Mouse (Mus musculus): ENCODE data around the gene Zdhhc4.

Zdhhc4 gene

GRCm38 (mm10) chr5:143301296-143301695 lies 27.8 kb downstream of the Zdhhc4 start:
- TF ChIP-seq GATA4 (IDR thresholded peaks at IDR 0.05; ENCODE audit: insufficient replicate concordance, low read length), result no peak

- no peak for TF ChIP-seq GATA4 (IDR thresholded peaks at IDR 0.05; ENCODE audit: insufficient replicate concordance, low read length)
Observed at GRCm38 (mm10) chr5:143299686-143300085, 29.4 kb downstream of the Zdhhc4 start.

GRCm38 (mm10) chr5:143298391-143298790 lies 30.7 kb downstream of the Zdhhc4 start:
- TF ChIP-seq GATA4 (IDR thresholded peaks at IDR 0.05; ENCODE audit: insufficient replicate concordance, low read length), result no peak

GRCm38 (mm10) chr5:143297986-143298385 lies 31.1 kb downstream of the Zdhhc4 start:
- no peak for TF ChIP-seq GATA4 (IDR thresholded peaks at IDR 0.05; ENCODE audit: insufficient replicate concordance, low read length)

GRCm38 (mm10) chr5:143295330-143295729 lies 33.7 kb downstream of the Zdhhc4 start:
- TF ChIP-seq GATA4 (IDR thresholded peaks at IDR 0.05; ENCODE audit: insufficient replicate concordance, low read length), result no peak

- TF ChIP-seq GATA4 (IDR thresholded peaks at IDR 0.05; ENCODE audit: insufficient replicate concordance, low read length), result no peak
Observed at GRCm38 (mm10) chr5:143294862-143295261, 34.2 kb downstream of the Zdhhc4 start.

- TF ChIP-seq GATA4 (IDR thresholded peaks at IDR 0.05; ENCODE audit: insufficient replicate concordance, low read length), result no peak
Observed at GRCm38 (mm10) chr5:143293404-143293803, 35.7 kb downstream of the Zdhhc4 start, which contains the start of gene Zfp853. TSS of gene Zfp853 (minus strand) at chr5:143293623.

- TF ChIP-seq GATA4 (IDR thresholded peaks at IDR 0.05; ENCODE audit: insufficient replicate concordance, low read length), result no peak
Observed at GRCm38 (mm10) chr5:143292879-143293278, 36.2 kb downstream of the Zdhhc4 start.

GRCm38 (mm10) chr5:143289299-143289698 lies 39.8 kb downstream of the Zdhhc4 start:
- TF ChIP-seq GATA4 (IDR thresholded peaks at IDR 0.05; ENCODE audit: insufficient replicate concordance, low read length), result no peak

GRCm38 (mm10) chr5:143288378-143288911 lies 40.6 kb downstream of the Zdhhc4 start:
- no peak for TF ChIP-seq GATA4 (IDR thresholded peaks at IDR 0.05; ENCODE audit: insufficient replicate concordance, low read length)

- TF ChIP-seq GATA4 (IDR thresholded peaks at IDR 0.05; ENCODE audit: insufficient replicate concordance, low read length), result no peak
Observed at GRCm38 (mm10) chr5:143287774-143288328, 41.2 kb downstream of the Zdhhc4 start.

GRCm38 (mm10) chr5:143284762-143285161 lies 44.3 kb downstream of the Zdhhc4 start:
- TF ChIP-seq GATA4 (IDR thresholded peaks at IDR 0.05; ENCODE audit: insufficient replicate concordance, low read length), result no peak

- no peak for TF ChIP-seq GATA4 (IDR thresholded peaks at IDR 0.05; ENCODE audit: insufficient replicate concordance, low read length)
Observed at GRCm38 (mm10) chr5:143279247-143279646, 49.8 kb downstream of the Zdhhc4 start.

- TF ChIP-seq GATA4 (IDR thresholded peaks at IDR 0.05; ENCODE audit: insufficient replicate concordance, low read length), result no peak
Observed at GRCm38 (mm10) chr5:143275761-143276160, 53.3 kb downstream of the Zdhhc4 start.

GRCm38 (mm10) chr5:143272540-143273330 lies 56.3 kb downstream of the Zdhhc4 start:
- no peak for TF ChIP-seq GATA4 (IDR thresholded peaks at IDR 0.05; ENCODE audit: insufficient replicate concordance, low read length)

- TF ChIP-seq GATA4 (IDR thresholded peaks at IDR 0.05; ENCODE audit: insufficient replicate concordance, low read length), result no peak
Observed at GRCm38 (mm10) chr5:143272108-143272507, 56.9 kb downstream of the Zdhhc4 start.

All from liver, adult (tissue).